Mouse (Mus musculus) forelimb bud, embryonic 11.5 days (tissue): Measurements from ENCODE around the gene Kcns1.
A peak's percentile ranks its signal among the peaks of the same experiment; 100 is the strongest.

Experiments
- DNase-seq: peaks from one replicate; pipeline ENCODE4 v3.0.0-alpha.2; 2012; ENCODE audit warnings: low read depth, low spot score

Gene Kcns1

DNA sequence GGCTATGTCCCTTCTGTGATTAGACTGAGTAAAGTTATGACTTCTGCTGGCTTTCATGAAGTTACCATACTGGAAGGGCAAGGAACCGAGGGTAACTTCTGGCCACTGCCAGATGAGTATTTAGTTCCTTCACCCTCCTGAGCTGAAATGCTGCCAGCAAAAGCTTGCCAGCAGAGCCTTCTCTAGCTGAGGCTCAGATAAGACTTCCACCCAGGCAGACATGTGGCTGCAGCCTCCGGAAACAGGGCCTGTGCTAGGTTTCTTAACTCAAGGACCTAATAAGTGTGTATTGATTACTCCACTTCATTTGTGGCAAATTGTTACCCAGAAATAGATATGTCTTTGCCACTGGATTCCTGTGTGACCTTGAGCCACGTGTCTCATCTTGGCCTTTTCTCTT, 2.5 kb upstream of the Kcns1 start:
- no peak for DNase-seq

DNA sequence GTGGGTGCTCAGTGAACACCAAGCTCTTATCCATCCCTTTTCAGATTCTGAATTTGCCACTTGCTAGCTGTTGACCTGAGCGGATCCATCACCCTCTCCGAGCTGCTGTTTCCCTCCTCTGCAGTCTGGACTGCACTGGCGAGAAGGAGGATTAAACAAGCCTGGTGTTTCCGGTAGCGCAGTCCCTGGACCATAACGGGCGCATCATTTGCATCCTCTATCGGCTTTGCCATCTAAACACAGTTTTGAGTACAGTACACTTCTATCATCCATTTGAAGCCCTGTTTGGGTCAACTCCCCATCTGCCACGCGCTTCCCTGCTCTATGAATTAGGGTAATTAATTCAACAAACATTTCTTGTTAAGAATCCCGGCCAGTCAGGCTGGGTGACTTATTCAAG, 587 bp downstream of the Kcns1 start:
- DNase-seq: no peak

DNA sequence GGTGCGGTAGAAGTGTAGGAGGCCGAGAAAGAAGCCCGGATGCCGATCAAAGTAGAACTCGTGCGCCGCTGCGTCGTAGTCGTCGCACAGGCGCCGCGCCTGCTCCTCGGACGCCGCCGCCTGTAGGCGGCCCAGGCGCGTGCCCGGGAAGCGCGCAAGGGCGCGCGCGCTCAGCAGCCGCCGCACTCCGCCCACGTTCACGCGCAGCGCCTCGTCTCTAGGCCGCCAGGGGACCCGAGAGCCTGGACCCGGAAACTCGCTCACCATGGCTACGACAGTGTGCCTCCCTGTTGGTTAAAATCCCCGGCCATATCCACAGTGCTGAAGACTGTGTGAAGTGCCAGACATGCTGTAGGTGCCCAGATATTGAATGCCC, 2.4 kb downstream of the Kcns1 start:
- no peak for DNase-seq

DNA sequence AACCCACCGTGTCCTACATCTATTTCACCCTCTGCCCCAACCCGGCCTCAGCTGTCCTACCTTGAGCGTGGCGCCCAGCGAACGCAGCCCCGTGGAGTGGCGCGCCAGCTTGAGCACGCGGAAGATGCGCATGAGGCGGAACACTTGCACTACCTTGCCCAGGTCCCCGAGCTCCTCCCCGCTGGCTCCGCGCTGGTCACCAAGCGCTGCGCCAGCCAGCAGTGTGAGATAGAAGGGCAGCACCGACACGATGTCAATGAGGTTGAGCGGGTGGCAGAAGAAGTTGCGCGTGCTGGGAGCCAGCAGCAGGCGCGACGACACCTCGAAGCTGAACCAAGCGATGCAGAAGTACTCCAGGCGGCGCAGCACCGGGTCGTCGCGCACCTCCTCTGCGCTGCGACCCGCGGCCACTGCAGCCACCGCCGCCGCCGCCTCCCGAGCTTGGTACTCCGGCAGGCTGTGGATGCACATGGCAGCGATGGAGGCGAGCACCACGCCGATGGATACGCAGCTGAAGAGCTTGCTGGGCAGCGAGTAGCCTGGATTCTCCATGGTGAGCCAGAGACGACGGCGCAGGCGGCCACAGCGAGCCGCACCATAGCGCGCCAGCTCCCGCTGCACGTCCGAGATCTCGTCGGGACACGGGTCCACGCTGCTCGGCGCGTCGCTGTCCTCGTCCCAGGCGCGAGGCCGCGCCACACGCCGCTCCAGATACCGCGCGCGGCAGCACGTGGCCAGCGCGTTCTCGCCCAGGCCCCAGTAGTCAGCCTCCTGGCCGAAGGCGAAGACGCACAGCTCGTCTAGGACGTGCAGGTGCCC, 3.0 kb downstream of the Kcns1 start:
- peak; percentile 18 for DNase-seq

DNA sequence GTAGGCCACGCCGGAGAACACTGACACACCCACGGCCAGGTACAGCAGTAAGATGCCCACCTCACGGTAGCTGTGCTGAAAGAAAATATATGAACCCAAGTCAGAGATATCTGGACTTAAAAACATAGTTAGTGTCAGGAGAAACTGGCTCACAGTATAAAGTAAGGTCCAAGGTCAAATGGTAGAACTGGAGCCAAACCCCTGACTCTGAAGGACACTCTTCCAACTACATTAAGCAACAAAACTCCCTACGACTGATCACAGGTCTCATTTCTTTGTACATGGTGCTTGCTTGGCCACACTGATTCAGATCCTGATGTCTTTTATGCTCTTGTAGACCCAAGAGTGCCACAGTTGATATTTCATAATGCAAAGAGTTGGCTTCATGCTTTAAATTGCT, 6.0 kb downstream of the Kcns1 start:
- no peak for DNase-seq

DNA sequence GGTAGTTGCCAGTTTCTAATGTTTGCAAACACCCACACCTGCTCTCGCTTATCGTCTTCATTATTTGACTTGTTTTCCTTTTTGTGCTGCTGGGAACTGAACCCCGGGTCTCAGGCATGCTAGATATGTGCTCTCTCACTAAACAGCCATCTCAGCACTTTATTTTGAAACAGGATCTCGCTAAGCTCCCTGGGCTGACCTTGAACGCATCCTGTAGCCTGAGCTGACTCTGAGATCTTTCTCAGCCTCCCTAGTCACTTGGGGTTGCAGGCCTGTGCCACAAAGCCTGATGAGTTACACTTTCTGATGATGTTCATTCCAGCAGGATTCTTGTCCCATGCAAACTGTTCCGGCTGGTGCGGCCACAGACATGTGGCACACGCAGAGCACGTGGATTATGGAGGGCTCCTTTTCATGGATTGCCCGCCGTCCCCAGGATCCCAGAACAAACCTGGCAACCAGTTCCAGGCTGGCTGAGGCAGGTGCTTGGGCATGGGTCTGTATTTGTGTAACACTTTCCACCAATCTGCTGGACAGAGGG, 9.3 kb downstream of the Kcns1 start:
- no peak for DNase-seq

DNA sequence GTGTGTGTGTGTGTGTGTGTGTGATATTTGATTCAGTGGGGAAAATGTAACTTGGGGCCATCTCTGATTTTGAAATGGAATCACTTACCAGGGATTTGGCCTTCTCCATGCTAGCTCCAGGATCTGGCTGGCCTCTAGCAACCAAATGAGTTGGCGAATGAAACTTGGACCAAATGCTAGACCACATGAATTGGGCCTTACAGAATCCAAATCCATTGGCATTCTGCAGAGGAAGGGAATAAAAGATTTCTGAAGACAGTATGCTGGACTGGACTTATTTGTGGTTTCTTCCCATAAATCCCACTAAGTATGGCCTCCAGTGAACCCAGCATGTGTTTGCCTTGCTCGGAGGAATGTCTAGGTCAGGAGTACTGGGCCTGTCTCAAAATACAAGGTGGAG, 12.1 kb downstream of the Kcns1 start:
- DNase-seq: no peak

DNA sequence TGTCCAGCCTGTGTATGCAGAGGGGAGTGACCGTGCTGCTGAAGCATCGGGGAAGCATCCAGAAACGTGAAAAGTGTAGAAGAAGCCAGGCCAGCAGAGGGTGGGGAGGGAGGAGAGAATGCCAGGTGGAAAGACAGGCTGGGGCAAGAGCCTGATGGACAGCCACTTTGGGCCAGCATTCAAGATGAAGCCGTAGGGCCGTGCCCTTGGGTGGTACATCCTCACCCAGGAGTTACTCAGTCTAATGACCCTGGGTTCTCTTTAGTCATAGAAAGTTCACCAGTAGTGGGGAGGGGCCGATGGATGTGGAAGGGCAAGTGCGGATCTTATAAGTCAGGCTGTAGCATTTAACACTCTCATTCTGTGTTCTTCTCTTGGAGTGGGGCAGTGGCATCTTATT, 14.8 kb downstream of the Kcns1 start:
- DNase-seq: no peak

DNA sequence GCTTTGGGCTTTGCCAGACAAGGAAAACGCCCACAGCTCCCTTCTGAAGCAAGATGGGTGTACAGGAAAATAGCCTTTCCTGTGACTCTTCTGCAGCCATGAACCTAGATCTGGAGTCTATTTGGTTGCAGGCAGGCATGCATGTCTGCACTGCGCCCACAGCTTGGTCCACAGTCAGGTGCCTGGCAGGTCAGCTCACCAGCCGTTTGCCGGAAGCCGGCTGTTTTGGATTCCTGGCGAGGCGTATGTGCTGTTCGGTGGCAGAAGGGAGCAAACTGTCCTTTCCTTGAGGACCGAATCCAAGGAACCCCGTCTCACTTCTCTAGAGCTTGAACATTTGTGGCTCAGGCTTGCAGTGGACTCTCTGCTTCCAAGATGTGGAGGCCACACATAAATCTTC, 16.9 kb downstream of the Kcns1 start:
- DNase-seq: no peak

DNA sequence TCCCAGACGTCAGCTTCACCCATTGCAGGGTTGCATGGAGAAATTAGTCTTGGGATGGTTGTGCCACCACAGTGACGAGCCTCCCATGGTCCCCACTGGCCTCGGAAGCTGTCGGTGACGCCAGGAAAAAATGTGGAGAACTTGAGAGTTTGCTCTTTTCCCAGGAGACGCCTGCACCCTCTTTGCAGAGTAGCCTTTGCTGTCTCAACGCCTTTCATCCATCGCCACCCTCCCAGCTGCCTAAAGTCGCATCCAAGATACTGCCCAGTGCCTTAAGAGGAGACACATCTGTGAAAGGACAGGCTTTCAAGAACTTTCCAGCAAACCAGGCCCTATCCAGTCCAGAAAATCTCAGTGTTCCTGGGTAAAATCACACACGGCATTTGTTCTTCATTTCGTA, 18.6 kb downstream of the Kcns1 start:
- DNase-seq: no peak

DNA sequence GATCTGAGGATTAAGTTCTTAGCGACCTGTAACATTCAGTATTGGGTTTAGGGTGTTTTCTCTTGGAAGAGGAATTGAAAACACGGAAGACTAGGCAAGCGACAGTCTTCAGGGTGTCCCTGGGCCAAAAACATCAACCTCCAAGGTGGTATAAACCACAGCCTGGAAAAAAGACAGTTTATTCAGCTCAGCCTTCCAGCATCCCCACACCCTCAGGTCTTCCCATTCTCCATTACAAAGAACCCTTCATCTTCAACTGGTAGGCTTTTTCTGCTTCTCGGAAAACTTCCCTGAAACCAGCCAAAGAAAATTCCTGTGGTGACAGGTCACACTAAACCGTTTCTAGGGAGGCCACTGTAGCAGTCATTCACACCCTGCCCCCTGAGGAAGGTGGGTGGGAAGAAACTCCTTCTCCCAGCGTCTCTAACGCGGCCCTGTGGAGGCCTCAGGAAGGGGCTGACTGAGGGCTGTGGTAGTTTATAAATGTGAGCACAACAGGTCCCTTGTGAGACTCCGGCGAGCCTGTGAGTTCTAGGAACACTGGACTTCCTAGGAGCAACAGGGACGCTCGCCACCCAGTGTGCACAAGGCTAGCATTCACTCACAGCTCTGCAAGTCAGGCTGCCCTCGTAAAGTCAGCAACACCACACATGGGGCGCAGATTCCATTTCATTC, 20.7 kb downstream of the Kcns1 start:
- peak; percentile 70 for DNase-seq

DNA sequence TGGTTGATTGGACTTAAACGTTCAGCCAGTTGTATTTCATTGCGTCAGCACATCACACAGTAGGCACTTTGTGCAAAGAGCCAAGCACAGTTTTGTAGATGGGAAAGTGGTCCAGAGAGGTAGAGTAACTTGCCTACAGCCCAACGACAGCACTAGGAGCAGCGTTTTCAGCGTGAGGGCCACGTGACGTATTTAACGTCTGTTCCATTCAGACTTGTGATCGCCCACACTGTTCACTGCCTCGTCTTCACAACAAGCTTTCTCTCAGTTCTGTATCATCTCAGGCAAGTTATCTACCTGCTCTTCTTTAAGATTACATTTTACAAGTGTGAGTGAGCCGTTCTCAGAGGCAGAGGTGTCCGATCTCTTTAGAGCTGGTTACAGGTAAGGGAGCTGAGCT, 24.4 kb downstream of the Kcns1 start:
- DNase-seq: no peak

DNA sequence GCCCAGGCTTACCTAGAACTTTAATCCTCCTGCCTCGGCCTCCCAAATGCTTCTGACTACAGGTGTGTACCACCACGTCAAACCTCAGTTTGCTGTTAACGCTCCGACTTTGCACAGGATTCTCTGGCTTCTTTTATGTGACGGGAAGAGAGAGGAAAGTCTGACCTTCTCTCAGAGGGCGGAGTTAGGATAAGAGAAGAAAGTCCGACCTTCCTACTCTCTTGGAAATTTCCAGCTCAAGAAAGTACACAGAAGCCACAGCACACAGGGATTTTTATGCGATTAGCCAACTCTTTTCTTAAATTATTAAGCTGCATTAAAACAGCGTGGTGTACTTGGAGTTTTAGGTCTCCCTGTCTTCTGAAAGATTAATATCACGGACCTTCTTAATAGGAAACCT, 26.4 kb downstream of the Kcns1 start:
- DNase-seq: no peak

DNA sequence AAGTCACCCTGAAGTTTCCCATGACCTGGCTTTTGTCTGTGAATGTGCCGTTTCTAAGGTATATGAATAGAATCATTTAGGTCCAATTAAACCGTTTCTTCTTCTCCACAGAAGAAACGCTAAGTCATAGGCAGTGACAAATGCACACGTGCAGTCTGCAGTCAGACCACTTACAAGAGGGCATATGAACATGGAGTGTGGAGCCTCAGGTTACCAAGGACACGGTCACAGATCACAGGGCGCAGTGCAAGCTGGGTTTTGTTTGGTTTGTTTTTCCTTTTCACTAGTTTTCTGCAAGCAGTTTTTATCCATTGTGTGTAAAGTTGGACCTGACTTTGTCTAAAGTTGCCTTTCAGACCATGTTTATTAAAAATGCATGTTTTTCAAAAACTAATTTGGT, 26.9 kb downstream of the Kcns1 start:
- no peak for DNase-seq

DNA sequence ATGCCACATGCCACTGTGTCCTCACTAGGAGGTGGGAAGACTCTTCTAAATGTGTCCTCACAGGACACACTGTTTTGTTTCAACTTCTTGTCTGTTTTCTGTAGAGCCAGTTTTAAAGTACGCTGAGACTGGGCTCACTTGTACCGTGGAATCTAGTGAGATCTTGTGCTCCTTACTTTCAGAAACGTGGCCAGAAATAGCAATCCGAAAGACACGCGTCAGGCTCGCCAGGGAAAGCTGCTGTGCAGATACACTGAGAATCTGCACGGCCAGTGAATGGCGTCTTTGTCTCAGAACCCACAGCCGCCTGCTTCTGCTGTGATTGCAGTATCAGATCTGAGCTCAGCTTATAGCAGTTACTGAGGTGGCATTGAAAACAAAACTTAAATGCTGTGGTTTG, 28.9 kb downstream of the Kcns1 start:
- DNase-seq: no peak

DNA sequence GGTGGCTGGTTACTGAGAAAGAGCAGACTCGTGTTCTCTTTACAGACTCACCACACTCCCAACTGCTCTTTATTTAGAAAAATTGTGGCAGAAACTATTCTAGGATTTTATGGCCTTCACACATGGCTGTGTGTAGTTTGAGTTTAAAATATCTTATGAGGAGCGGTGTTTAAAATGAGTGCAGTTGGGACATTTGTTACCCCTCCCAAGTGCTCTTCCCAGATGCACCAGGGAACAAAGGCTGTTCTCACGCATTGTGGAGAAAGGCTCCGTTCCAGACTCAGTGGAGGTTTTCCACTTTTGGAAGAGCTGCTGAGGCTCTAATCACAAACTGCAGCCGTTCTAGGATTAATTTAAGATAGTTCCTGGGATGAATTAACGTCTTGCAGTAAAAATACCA, 33.2 kb downstream of the Kcns1 start:
- DNase-seq: no peak

DNA sequence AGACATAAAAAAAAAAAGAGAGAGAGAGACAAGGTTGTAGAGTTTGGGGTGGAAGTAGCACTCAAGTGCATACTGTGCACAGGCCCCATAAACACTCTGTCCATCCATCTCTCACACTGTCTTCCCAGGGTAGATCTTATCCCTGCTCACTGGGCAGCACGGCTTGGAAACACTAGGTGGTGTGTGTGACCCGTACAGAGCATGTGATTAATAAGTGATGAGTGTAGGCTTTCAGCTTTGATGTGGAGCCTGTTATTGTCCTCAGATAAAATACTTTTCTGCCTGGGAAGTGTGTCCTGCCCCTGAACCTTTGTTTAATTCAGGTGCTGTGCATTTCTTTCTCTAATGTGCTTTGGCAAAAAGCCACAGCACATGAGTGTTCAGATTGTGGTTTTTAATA, 34.5 kb downstream of the Kcns1 start:
- no peak for DNase-seq

DNA sequence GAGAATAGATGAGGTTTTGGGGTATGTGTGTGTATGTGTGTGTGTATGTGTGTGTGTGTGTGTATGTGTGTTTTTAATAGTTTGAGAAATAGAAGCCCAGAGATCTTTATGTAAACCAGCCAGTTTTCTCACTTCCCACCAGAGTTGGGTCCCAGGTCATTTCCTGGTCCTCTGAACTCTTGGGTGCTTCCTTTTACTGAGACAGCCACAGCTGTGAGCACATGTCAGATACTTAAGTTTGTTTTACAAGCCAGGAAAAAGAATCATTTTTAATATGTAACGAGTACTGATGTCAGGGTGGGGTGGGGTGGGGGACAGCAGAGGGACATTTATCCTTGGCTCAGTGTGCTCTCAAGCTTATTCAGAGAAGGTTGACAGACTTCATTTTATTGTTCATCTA, 35.5 kb downstream of the Kcns1 start:
- no peak for DNase-seq

DNA sequence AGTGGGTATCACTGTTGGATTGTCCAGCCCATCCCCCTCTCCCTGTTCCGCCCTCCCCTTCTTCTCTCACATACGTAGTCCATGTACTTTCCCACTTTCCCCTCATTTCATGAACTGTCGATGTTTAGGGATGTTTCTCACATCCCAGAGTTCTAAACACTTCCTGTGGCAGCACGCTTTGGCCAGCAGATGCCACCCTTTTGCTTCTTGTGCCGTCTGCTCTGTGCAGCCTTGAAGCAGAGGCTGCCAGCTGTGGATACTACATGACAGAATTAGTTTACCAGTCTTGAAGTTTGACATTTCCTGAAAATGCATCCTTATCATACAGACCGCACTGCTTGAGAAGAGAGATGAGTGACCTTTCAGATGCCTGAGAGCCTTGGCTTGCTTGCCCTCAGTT, 36.4 kb downstream of the Kcns1 start:
- DNase-seq: no peak

DNA sequence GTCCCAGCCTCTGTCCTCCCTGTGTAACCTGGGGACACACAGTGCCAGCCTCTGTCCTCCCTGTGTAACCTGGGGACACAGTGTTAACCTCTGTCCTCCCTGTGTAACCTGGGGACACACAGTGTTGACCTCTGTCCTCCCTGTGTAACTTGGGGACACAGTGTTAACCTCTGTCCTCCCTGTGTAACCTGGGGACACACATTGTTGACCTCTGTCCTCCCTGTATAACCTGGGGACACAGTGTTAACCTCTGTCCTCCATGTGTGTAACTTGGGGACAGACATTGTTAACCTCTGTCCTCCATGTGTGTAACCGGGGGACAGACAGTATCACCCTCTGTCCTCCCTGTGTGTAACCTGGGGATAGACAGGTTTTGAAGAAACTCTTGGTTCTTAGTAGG, 39.3 kb downstream of the Kcns1 start:
- no peak for DNase-seq

DNA sequence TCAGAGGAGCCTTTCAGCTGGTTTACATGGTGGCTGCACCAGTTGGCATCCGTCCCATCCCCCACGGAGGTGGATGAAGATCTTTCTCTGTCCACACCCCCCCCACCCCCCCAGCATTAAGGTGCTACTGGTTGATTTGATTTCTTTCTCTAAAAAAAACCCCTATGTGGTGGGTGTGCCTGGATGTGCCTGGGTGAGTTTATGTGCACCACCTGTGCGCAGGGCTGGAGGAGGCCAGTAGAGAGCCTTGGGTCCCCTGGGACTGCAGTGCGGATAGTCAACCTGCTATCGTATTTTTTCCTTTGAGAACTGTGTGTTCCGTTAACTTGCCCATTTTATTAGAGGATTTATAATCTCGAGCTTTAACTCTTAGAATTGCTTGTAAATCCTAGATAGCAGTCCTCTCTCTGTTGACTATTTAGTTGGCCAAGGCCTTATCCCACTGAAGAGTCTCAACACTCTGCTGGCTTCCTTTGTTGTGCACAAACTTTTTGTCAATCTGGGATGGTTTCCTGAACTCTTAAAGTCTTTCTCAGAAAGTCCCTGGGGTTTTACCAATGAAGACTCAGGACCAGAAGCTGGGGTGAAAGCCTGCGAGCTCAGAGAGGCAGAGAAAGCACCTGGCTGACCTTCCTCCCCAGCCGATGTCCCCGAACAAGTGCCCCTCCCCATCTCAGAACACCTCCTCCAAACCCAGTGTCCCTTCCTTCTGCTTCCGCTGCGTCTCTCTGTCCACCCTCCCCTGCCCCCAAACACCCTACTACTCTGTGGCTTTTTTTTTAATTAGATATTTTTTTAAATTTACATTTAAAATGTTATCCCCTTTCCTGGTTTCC, 42.1 kb downstream of the Kcns1 start:
- DNase-seq: no peak

DNA sequence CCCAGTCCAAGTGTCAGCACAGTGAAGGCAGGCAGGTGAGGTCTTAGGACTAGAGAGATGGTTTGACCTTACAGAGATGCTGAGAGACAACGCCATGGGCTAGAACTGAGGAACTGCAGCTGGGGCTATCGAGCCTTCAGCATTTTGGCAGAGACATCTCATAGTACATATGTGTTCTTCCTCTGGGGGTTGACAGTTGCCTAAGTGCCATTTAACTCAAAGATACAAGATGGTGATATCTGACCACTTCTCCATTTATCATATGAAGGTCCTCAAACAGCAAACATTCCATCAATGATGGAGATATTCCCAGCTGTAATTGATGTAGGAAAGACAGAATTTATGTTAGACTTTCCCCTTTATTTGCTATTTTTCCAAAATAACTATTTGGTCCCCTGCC, 43.6 kb downstream of the Kcns1 start:
- DNase-seq: no peak
